Mouse (Mus musculus): ENCODE measurements around the gene Sspo. TPM values are rescaled to one million over a fixed set of nuclear protein-coding genes. Genes with fewer than 3 reads are reported as not detected.
A peak's percentile ranks its signal among the peaks of the same experiment; 100 is the strongest.

Sspo gene
- total and polyA plus RNA-seq, 3 experiments = 0.08 to 0.42 (median 0.17) TPM

DNA sequence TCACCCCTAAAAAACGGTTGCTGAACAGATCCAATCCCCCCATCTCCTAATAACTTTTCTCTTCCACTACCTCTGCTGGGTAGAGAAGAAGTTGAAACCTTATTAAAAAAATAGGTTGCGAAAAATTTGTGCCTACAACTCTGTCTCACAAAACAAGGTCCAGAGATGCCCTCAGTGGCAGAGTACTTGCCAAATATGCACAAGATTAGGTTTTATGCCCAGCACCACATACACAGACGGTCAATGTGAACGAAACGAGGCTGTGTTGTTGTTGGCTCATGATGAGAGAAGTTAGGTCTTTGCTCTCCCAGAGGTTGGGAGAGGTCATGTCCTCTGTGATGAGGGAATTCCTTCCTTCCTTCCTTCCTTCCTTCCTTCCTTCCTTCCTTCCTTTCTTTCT, 97.2 kb downstream of the Sspo start:
- Histone ChIP-seq H3K9me3 (replicated peaks; ENCODE audit: low read length) (no peaks in the 10 kb centered on the region), H3K79me2 (replicated peaks; ENCODE audit: control insufficient read depth, extremely low read depth, insufficient read depth, poor library complexity, severe bottlenecking) (no peaks in the 10 kb centered on the region), H3K27ac (ENCODE audit: insufficient read depth, low read depth) (no peak overlapping the region), H3K9ac (ENCODE audit: insufficient read depth, low read depth) (no peak overlapping the region), H3K4me2 (ENCODE audit: insufficient read depth, low read depth, poor library complexity, severe bottlenecking) (no peak overlapping the region), H3K4me3 (replicated peaks in 1 of 3; ENCODE audit: low read depth in 2 of 3, low read length in 2 of 3, poor library complexity in 1 of 3) (no peak overlapping the region), H3K36me3 (replicated peaks in 1 of 2; ENCODE audit: control insufficient read depth in 1 of 2, insufficient read depth in 1 of 2, low read length in 1 of 2) (no peaks in the 10 kb centered on the region), H3K27me3 (replicated peaks) (peaks cover 40% of the 10 kb centered on the region), H3K4me1 (ENCODE audit: control insufficient read depth in 1 of 2, insufficient read depth in 2 of 2) (no peaks in the 10 kb centered on the region)
- DNase-seq (ENCODE audit: extremely low read depth) = no peak
- TF ChIP-seq MEF2A (IDR thresholded peaks at IDR 0.05; ENCODE audit: borderline replicate concordance, low read depth, low read length) (no peak), POLR2AphosphoS2 (IDR thresholded peaks at IDR 0.05; ENCODE audit: low read depth, low read length) (no peak), ZNF384 (IDR thresholded peaks at IDR 0.05; ENCODE audit: low read depth, low read length) (no peak), IRF4 (IDR thresholded peaks at IDR 0.05; ENCODE audit: low read depth, low read length) (no peak)
- in situ Hi-C loops (cut with MboI; ENCODE audit: low pct_ligation_motif_present, low pct_unique_long_range_greater_than_20kb, low sequenced_read_pairs) = loop anchor here (25.0 kb wide), 1 partner anchor 358 kb away; no protein-coding TSS in a partner anchor
- dilution Hi-C loops (cut with MboI; ENCODE audit: extremely low pct_ligation_motif_present, extremely low pct_unique_long_range_greater_than_20kb, low sequenced_read_pairs) = no loop called here

DNA sequence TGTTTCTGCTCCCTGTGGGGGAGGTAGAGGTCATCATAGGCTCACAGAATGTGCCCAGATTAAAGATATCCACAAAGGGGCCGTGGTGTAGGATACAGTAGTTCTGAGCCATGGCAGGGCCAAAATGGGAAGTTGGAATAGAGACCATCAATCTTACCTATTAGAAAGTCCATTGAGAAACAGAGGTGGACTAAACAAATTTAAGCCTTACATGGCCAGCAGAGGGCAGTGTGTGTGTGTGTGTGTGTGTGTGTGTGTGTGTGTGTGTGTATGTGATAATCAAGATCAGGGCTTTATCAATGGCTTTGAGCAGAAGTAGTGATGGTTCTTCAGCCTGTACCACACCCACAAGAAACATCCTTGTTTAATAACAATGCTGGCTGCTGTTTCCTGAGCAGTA, 98.2 kb downstream of the Sspo start:
- peak; percentile 41 for DNase-seq (ENCODE audit: extremely low read depth)

DNA sequence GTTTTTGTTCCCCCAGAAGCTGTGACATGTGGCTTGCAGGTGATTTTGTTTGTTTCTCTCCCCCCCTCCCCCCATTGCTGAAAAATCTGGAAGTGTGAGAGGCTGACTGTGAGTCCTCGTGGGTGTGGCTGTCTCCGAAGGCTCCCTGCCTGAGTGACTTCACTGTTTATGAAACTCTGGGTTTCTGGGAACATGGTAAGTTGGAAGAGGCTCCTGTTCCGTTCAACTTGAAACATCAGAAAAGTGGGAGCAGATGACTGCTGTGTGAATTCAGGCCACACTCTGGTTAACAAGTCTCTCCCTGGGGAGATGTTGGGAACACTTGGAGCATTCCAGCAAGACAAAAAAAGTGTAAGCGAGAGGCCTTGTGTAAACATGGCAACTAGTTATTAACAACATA, 98.8 kb downstream of the Sspo start:
- no peak for DNase-seq (ENCODE audit: extremely low read depth)
- dilution Hi-C loops (cut with MboI; ENCODE audit: extremely low pct_ligation_motif_present, extremely low pct_unique_long_range_greater_than_20kb, low sequenced_read_pairs) = no loop called here
- H3K4me1 ChIP-seq (ENCODE audit: control insufficient read depth in 1 of 2, insufficient read depth in 2 of 2) = no peaks in the 10 kb centered on the region
- H3K4me2 ChIP-seq (ENCODE audit: insufficient read depth, low read depth, poor library complexity, severe bottlenecking) = no peak overlapping the region
- no peak overlapping the region for H3K27ac ChIP-seq (ENCODE audit: insufficient read depth, low read depth)
- no peak overlapping the region for H3K9ac ChIP-seq (ENCODE audit: insufficient read depth, low read depth)
- no peaks in the 10 kb centered on the region for H3K36me3 ChIP-seq (replicated peaks in 1 of 2; ENCODE audit: control insufficient read depth in 1 of 2, insufficient read depth in 1 of 2, low read length in 1 of 2)
- no peaks in the 10 kb centered on the region for H3K79me2 ChIP-seq (replicated peaks; ENCODE audit: control insufficient read depth, extremely low read depth, insufficient read depth, poor library complexity, severe bottlenecking)
- peaks cover 54% of the 10 kb centered on the region for H3K27me3 ChIP-seq (replicated peaks)
- H3K9me3 ChIP-seq (replicated peaks; ENCODE audit: low read length) = no peaks in the 10 kb centered on the region
- H3K4me3 ChIP-seq (replicated peaks in 1 of 3; ENCODE audit: low read depth in 2 of 3, low read length in 2 of 3, poor library complexity in 1 of 3) = no peak overlapping the region
- in situ Hi-C loops (cut with MboI; ENCODE audit: low pct_ligation_motif_present, low pct_unique_long_range_greater_than_20kb, low sequenced_read_pairs) = loop anchor here (25.0 kb wide), 1 partner anchor 360 kb away; no protein-coding TSS in a partner anchor
- TF ChIP-seq RCOR1 (conservative IDR thresholded peaks at IDR 0.05; ENCODE audit: low read depth, low read length) = no peak

More for the DNA sequence above, 98.2 kb downstream of the Sspo start:
- Histone ChIP-seq H3K27ac (ENCODE audit: insufficient read depth, low read depth) (no peak overlapping the region), H3K79me2 (replicated peaks; ENCODE audit: control insufficient read depth, extremely low read depth, insufficient read depth, poor library complexity, severe bottlenecking) (no peaks in the 10 kb centered on the region), H3K4me1 (ENCODE audit: control insufficient read depth in 1 of 2, insufficient read depth in 2 of 2) (no peaks in the 10 kb centered on the region), H3K4me3 (replicated peaks in 1 of 3; ENCODE audit: low read depth in 2 of 3, low read length in 2 of 3, poor library complexity in 1 of 3) (no peak overlapping the region), H3K27me3 (replicated peaks) (peaks cover 50% of the 10 kb centered on the region), H3K36me3 (replicated peaks in 1 of 2; ENCODE audit: control insufficient read depth in 1 of 2, insufficient read depth in 1 of 2, low read length in 1 of 2) (no peaks in the 10 kb centered on the region), H3K9ac (ENCODE audit: insufficient read depth, low read depth) (no peak overlapping the region), H3K9me3 (replicated peaks; ENCODE audit: low read length) (no peaks in the 10 kb centered on the region), H3K4me2 (ENCODE audit: insufficient read depth, low read depth, poor library complexity, severe bottlenecking) (no peak overlapping the region)
- TF ChIP-seq ZNF384 (IDR thresholded peaks at IDR 0.05; ENCODE audit: low read depth, low read length) (peak; percentile 37), CTCF (conservative IDR thresholded peaks at IDR 0.05 in 1 of 2, IDR thresholded peaks at IDR 0.05 in 1 of 2; ENCODE audit: low read depth in 2 of 2, low read length in 2 of 2) (peak in 1 of 2 experiments; percentile 75; a peak in 2 of 4 replicates), MYC (IDR thresholded peaks at IDR 0.05; ENCODE audit: low read depth, low read length) (no peak), SMC3 (IDR thresholded peaks at IDR 0.05; ENCODE audit: low read depth, low read length) (peak; percentile 75), RAD21 (IDR thresholded peaks at IDR 0.05; ENCODE audit: low read depth, low read length) (peak; percentile 46)
- dilution Hi-C loops (cut with MboI; ENCODE audit: extremely low pct_ligation_motif_present, extremely low pct_unique_long_range_greater_than_20kb, low sequenced_read_pairs) (no loop called here), in situ Hi-C loops (cut with MboI; ENCODE audit: low pct_ligation_motif_present, low pct_unique_long_range_greater_than_20kb, low sequenced_read_pairs) (loop anchor here (25.0 kb wide), 1 partner anchor 359 kb away; no protein-coding TSS in a partner anchor)

Data from CH12.LX (cell line).